Mouse (Mus musculus) MEL (cell line): ENCODE measurements around the gene Pnp. TPM values are rescaled to one million over a fixed set of nuclear protein-coding genes. Genes with fewer than 3 reads are reported as not detected.

Experiments used
- DNase-seq: peaks from one replicate; pipeline ENCODE4 v3.0.0; 2011; ENCODE audit warnings: low read depth, low spot score
- H3K27ac ChIP-seq: 2 replicates; pipeline ENCODE4 v1.5.1; 2012; ENCODE audit warnings: low read depth, mild to moderate bottlenecking, control low read depth, low read length, moderate library complexity; ENCODE audit not compliant: control insufficient read depth
- H3K27me3 ChIP-seq, 2 experiments: fragments of 150-350 bp in 1 of 2; sonication (generic) in 1 of 2; 2 replicates each; pipeline ENCODE4 v1.6.1; 2012; ENCODE audit warnings: low read length in 2 of 2, mild to moderate bottlenecking in 2 of 2, improper control_type of control experiment in 1 of 2, moderate library complexity in 1 of 2; ENCODE audit not compliant: insufficient read depth in 2 of 2, control insufficient read depth in 1 of 2
- H3K36me3 ChIP-seq, 2 experiments: 2 replicates each; pipeline ENCODE4 v1.6.1; 2012 to 2014; ENCODE audit warnings: low read length in 2 of 2, improper control_type of control experiment in 1 of 2, inconsistent platforms in 1 of 2, mild to moderate bottlenecking in 1 of 2; ENCODE audit not compliant: insufficient read depth in 2 of 2, control insufficient read depth in 1 of 2
- H3K4me1 ChIP-seq, 2 experiments: fragments of 150-350 bp in 1 of 2; sonication (generic) in 1 of 2; 2 replicates each; pipeline ENCODE4 v1.6.1; 2012; ENCODE audit warnings: low read length in 2 of 2, improper control_type of control experiment in 1 of 2, mild to moderate bottlenecking in 1 of 2; ENCODE audit not compliant: insufficient read depth in 2 of 2, control insufficient read depth in 1 of 2
- H3K4me3 ChIP-seq, 2 experiments: fragments of 150-350 bp in 1 of 2; sonication (generic) in 1 of 2; 2 replicates each; pipeline ENCODE4 v1.5.1; 2012; ENCODE audit warnings: low read depth in 2 of 2, low read length in 2 of 2, mild to moderate bottlenecking in 2 of 2, moderate library complexity in 2 of 2, control low read depth in 1 of 2, improper control_type of control experiment in 1 of 2; ENCODE audit not compliant: control insufficient read depth in 1 of 2, insufficient read depth in 1 of 2
- H3K79me2 ChIP-seq: 2 replicates; pipeline ENCODE4 v1.6.1; 2012; ENCODE audit warnings: mild to moderate bottlenecking, low read length, moderate library complexity; ENCODE audit not compliant: control insufficient read depth, poor library complexity, insufficient read depth
- H3K9ac ChIP-seq: 2 replicates; pipeline ENCODE4 v1.6.1; 2012; ENCODE audit warnings: low read depth, mild to moderate bottlenecking, control low read depth, low read length, moderate library complexity; ENCODE audit not compliant: control insufficient read depth, poor library complexity, severe bottlenecking
- H3K9me3 ChIP-seq: fragments of 150-350 bp; sonication (generic); replicated peaks from 2 replicates; pipeline ENCODE4 v1.6.1; 2012; ENCODE audit warnings: mild to moderate bottlenecking, low read length, improper control_type of control experiment, moderate library complexity; ENCODE audit not compliant: insufficient read depth
- CHD2 ChIP-seq: IDR thresholded peaks from 2 replicates; pipeline ENCODE4 v1.6.1; 2011; ENCODE audit warnings: low read length, improper control_type of control experiment
- E2F4 ChIP-seq: IDR thresholded peaks from 2 replicates; pipeline ENCODE4 v1.6.1; 2011; ENCODE audit warnings: low read depth, low read length, improper control_type of control experiment, borderline replicate concordance
- EP300 ChIP-seq, 2 experiments: IDR thresholded peaks; 2 replicates each; pipeline ENCODE4 v1.6.1; 2011; ENCODE audit warnings: improper control_type of control experiment in 2 of 2, low read length in 2 of 2, low read depth in 1 of 2, mild to moderate bottlenecking in 1 of 2
- ETS1 ChIP-seq: IDR thresholded peaks from 2 replicates; pipeline ENCODE4 v1.6.1; 2012; ENCODE audit warnings: low read depth, mild to moderate bottlenecking, inconsistent platforms, low read length, improper control_type of control experiment, moderate library complexity
- GABPA ChIP-seq: IDR thresholded peaks from 2 replicates; pipeline ENCODE4 v1.6.1; 2012; ENCODE audit warnings: low read depth, mild to moderate bottlenecking, inconsistent platforms, low read length, improper control_type of control experiment, moderate library complexity
- GATA1 ChIP-seq: IDR thresholded peaks from 2 replicates; pipeline ENCODE4 v1.6.1; 2011; ENCODE audit warnings: low read depth, low read length, improper control_type of control experiment
- HCFC1 ChIP-seq: IDR thresholded peaks from 2 replicates; pipeline ENCODE4 v1.6.1; 2012; ENCODE audit warnings: low read depth, mild to moderate bottlenecking, inconsistent platforms, low read length, improper control_type of control experiment, moderate library complexity
- JUND ChIP-seq: IDR thresholded peaks from 2 replicates; pipeline ENCODE4 v1.6.1; 2011; ENCODE audit warnings: low read depth, mild to moderate bottlenecking, improper control_type of control experiment, low read length
- KAT2A ChIP-seq: conservative IDR thresholded peaks from 2 replicates; pipeline ENCODE4 v1.6.1; 2012; ENCODE audit warnings: low read depth, low read length, improper control_type of control experiment, inconsistent platforms
- MAFK ChIP-seq: IDR thresholded peaks from 2 replicates; pipeline ENCODE4 v1.6.1; 2011; ENCODE audit warnings: low read depth, mild to moderate bottlenecking, low read length, improper control_type of control experiment, borderline replicate concordance
- MAX ChIP-seq: IDR thresholded peaks from 2 replicates; pipeline ENCODE4 v1.6.1; 2011; ENCODE audit warnings: low read length, improper control_type of control experiment
- MYB ChIP-seq: IDR thresholded peaks from 2 replicates; pipeline ENCODE4 v1.6.1; 2011; ENCODE audit warnings: mild to moderate bottlenecking, low read depth, low read length, improper control_type of control experiment
- MYC ChIP-seq: IDR thresholded peaks from 2 replicates; pipeline ENCODE4 v1.6.1; 2011; ENCODE audit warnings: low read depth, mild to moderate bottlenecking, low read length, improper control_type of control experiment, moderate library complexity
- NELFE ChIP-seq: IDR thresholded peaks from 2 replicates; pipeline ENCODE4 v1.6.1; 2011; ENCODE audit warnings: low read depth, low read length, improper control_type of control experiment
- NRF1 ChIP-seq: IDR thresholded peaks from 2 replicates; pipeline ENCODE4 v1.6.1; 2014; ENCODE audit warnings: low read depth, mild to moderate bottlenecking, inconsistent platforms, low read length, improper control_type of control experiment, moderate library complexity; ENCODE audit not compliant: poor library complexity, insufficient read depth, severe bottlenecking
- POLR2A ChIP-seq, 2 experiments: IDR thresholded peaks; 2 replicates each; pipeline ENCODE4 v1.6.1; 2011 to 2012; ENCODE audit warnings: low read length in 2 of 2, mild to moderate bottlenecking in 2 of 2, control low read depth in 1 of 2, improper control_type of control experiment in 1 of 2, low read depth in 1 of 2, moderate library complexity in 1 of 2; ENCODE audit not compliant: control insufficient read depth in 1 of 2, insufficient read depth in 1 of 2, poor library complexity in 1 of 2
- POLR2AphosphoS5 ChIP-seq: IDR thresholded peaks from 2 replicates; pipeline ENCODE4 v1.6.1; 2012; ENCODE audit warnings: low read depth, borderline replicate concordance, mild to moderate bottlenecking, inconsistent platforms, low read length, moderate library complexity, mixed read lengths
- RAD21 ChIP-seq: IDR thresholded peaks from 2 replicates; pipeline ENCODE4 v1.6.1; 2011; ENCODE audit warnings: mild to moderate bottlenecking, low read depth, low read length, improper control_type of control experiment
- SIN3A ChIP-seq: IDR thresholded peaks from 2 replicates; pipeline ENCODE4 v1.6.1; 2012; ENCODE audit warnings: low read length, improper control_type of control experiment, inconsistent platforms
- SMC3 ChIP-seq: IDR thresholded peaks from 2 replicates; pipeline ENCODE4 v1.6.1; 2011; ENCODE audit warnings: low read depth, low read length, improper control_type of control experiment
- TAL1 ChIP-seq: IDR thresholded peaks from 2 replicates; pipeline ENCODE4 v1.6.1; 2012; ENCODE audit warnings: mild to moderate bottlenecking, inconsistent platforms, low read length, moderate library complexity, mixed read lengths
- TBP ChIP-seq: IDR thresholded peaks from 2 replicates; pipeline ENCODE4 v1.8.0; 2011; ENCODE audit warnings: low read depth, low read length, improper control_type of control experiment
- TCF12 ChIP-seq: IDR thresholded peaks from 2 replicates; pipeline ENCODE4 v1.6.1; 2014; ENCODE audit warnings: low read depth, mild to moderate bottlenecking, inconsistent platforms, low read length, improper control_type of control experiment, moderate library complexity
- UBTF ChIP-seq: IDR thresholded peaks from 2 replicates; pipeline ENCODE4 v1.6.1; 2012; ENCODE audit warnings: low read depth, mild to moderate bottlenecking, inconsistent platforms, low read length, improper control_type of control experiment, moderate library complexity, borderline replicate concordance; ENCODE audit not compliant: insufficient read depth
- USF1 ChIP-seq: IDR thresholded peaks from 2 replicates; pipeline ENCODE4 v1.6.1; 2014; ENCODE audit warnings: low read depth, mild to moderate bottlenecking, inconsistent platforms, low read length, improper control_type of control experiment, moderate library complexity
- USF2 ChIP-seq, 2 experiments: IDR thresholded peaks; 2 replicates each; pipeline ENCODE4 v1.6.1; 2011 to 2012; ENCODE audit warnings: improper control_type of control experiment in 2 of 2, low read length in 2 of 2, borderline replicate concordance in 1 of 2, inconsistent platforms in 1 of 2, low read depth in 1 of 2, mild to moderate bottlenecking in 1 of 2; ENCODE audit not compliant: insufficient read depth in 1 of 2
- ZKSCAN1 ChIP-seq: IDR thresholded peaks from 2 replicates; pipeline ENCODE4 v1.6.1; 2012; ENCODE audit warnings: low read depth, mild to moderate bottlenecking, inconsistent platforms, low read length, improper control_type of control experiment, moderate library complexity
- ZNF384 ChIP-seq: IDR thresholded peaks from 2 replicates; pipeline ENCODE4 v1.6.1; 2012; ENCODE audit warnings: low read depth, mild to moderate bottlenecking, inconsistent platforms, low read length, improper control_type of control experiment
- polyA plus RNA-seq, 2 experiments: library from polyadenylated mRNA; stranded (reverse) in 1 of 2; unstranded in 1 of 2; fragments of >175 nt in 1 of 2; fragments of >200 nt in 1 of 2; gene quantifications; 2 replicates each; pipeline versions ENCODE4 v1.2.1 to v1.2.4; 2012; ENCODE audit warnings: low replicate concordance in 2 of 2, low read depth in 1 of 2; ENCODE audit not compliant: insufficient read length in 2 of 2, insufficient read depth in 1 of 2, missing spikeins in 1 of 2
- total RNA-seq: library from RNA; depleted of rRNA; stranded (reverse); fragments of 300-350 nt; gene quantifications from 2 replicates; pipeline ENCODE4 v1.2.3, GENCODE M21; 2012

Gene Pnp
- total and polyA plus RNA-seq, 3 experiments: 36.2 to 302 (median 46.7) TPM

DNA sequence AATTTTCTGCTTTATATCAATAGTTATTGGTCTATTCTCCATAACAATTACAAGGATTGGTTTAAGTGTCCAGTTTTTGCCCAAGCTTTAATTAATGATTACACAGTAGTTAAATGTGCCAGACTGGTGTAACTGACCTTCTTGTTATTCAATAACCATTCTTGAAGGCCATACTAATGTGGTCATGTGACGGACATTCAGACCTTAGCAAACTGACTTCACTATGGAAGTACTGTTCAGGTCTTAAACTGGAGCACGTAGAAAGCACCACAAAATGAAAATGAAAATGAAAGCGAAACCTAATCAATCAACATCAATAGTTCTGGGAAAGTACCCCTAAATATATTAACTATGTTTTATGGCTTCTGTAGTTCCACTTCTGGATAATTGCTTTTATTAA, 60.2 kb downstream of the Pnp start:
- peaks cover 0 to 6% of the 10 kb centered on the region in 2 experiments; a peak in 2 of 4 replicates for H3K36me3 ChIP-seq
- peak overlapping the region in 1 of 2 experiments; percentile 43; a peak in 2 of 4 replicates for H3K4me3 ChIP-seq
- no peak overlapping the region for H3K9ac ChIP-seq
- no peak for TF ChIP-seq CHD2
- TF ChIP-seq USF1: peak; percentile 56
- no peak for TF ChIP-seq MYC
- no peak for TF ChIP-seq TCF12
- TF ChIP-seq E2F4: no peak
- TF ChIP-seq TAL1: no peak
- TF ChIP-seq JUND: no peak
- no peak for TF ChIP-seq EP300 (IDR thresholded peaks at IDR 0.05; ENCODE audit: low read depth in 1 of 2, low read length in 2 of 2)
- TF ChIP-seq POLR2AphosphoS5: no peak
- no peak for TF ChIP-seq KAT2A
- no peak for TF ChIP-seq HCFC1
- 0 out of 2 replicates have a peak, but pooled peaks have one; percentile 6 for TF ChIP-seq ETS1
- no peak for TF ChIP-seq USF2 (IDR thresholded peaks at IDR 0.05; ENCODE audit: borderline replicate concordance in 1 of 2, insufficient read depth in 1 of 2, low read depth in 1 of 2, low read length in 2 of 2)
- no peak for TF ChIP-seq NRF1
- no peak for TF ChIP-seq TBP
- no peaks in the 10 kb centered on the region for H3K79me2 ChIP-seq
- no peak overlapping the region for H3K27ac ChIP-seq
- no peaks in the 10 kb centered on the region for H3K9me3 ChIP-seq
- no peak for DNase-seq
- H3K4me1 ChIP-seq: no peaks in the 10 kb centered on the region
- H3K27me3 ChIP-seq: no peaks in the 10 kb centered on the region

DNA sequence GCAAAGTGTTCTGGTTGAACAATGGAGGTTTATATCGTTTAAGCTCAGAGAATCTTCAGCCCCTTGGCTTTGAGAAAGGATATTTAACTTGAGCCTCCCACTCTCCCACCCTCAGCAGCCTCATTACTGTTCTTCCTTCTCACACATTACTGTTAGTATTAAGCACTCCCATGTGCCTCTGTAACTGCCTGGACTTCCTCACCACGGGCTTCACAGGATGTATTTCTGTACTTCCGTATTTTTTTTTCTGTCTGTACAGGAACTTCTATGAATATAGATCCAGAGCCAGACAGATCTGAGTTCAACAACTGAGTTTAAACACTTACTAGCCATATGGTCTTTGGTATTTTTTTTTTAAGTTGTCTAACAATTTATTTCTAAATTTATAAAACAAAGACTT, 66.2 kb downstream of the Pnp start:
- no peak overlapping the region for H3K9ac ChIP-seq
- H3K79me2 ChIP-seq: no peaks in the 10 kb centered on the region
- no peaks in the 10 kb centered on the region for H3K9me3 ChIP-seq
- TF ChIP-seq TCF12 (no peak), MYC (no peak), MAX (no peak), MYB (no peak), TAL1 (no peak), POLR2A (IDR thresholded peaks at IDR 0.05; ENCODE audit: control insufficient read depth in 1 of 2, insufficient read depth in 1 of 2, low read depth in 1 of 2, low read length in 2 of 2, poor library complexity in 1 of 2) (no peak), GABPA (no peak), UBTF (no peak), NELFE (no peak), EP300 (IDR thresholded peaks at IDR 0.05; ENCODE audit: low read depth in 1 of 2, low read length in 2 of 2) (no peak), TBP (no peak), SIN3A (no peak), ZKSCAN1 (no peak), RAD21 (no peak), USF2 (IDR thresholded peaks at IDR 0.05; ENCODE audit: borderline replicate concordance in 1 of 2, insufficient read depth in 1 of 2, low read depth in 1 of 2, low read length in 2 of 2) (no peak), ZNF384 (no peak), GATA1 (no peak), MAFK (no peak), SMC3 (no peak)
- H3K4me1 ChIP-seq: peaks cover 0 to 9% of the 10 kb centered on the region in 2 experiments; a peak in 2 of 4 replicates
- no peak overlapping the region for H3K4me3 ChIP-seq
- no peaks in the 10 kb centered on the region; a peak in 1 of 4 replicates for H3K36me3 ChIP-seq
- DNase-seq: no peak
- H3K27me3 ChIP-seq: 0 out of 4 replicates have a peak, but pooled peaks cover 0 to 2% of the 10 kb centered on the region in 2 experiments
- H3K27ac ChIP-seq: no peak overlapping the region
